Mouse (Mus musculus): ENCODE results near the gene Ucp3. TPM values are rescaled to one million over a fixed set of nuclear protein-coding genes. Genes with fewer than 3 reads are reported as not detected.

Ucp3 gene
- polyA plus RNA-seq, 1 experiment from 2014 or later = not detected

- H3K27me3 ChIP-seq (replicated peaks; ENCODE audit: control insufficient read depth, insufficient read depth, low read length) = no peaks in the 10 kb centered on the region
- no peaks in the 10 kb centered on the region for H3K36me3 ChIP-seq (ENCODE audit: control insufficient read depth, insufficient read depth, low read length)
- H3K4me3 ChIP-seq (ENCODE audit: low read depth, low read length) = no peak overlapping the region
- H3K4me1 ChIP-seq (replicated peaks; ENCODE audit: control insufficient read depth, insufficient read depth, low read length) = no peaks in the 10 kb centered on the region
- WGBS = 53% methylated on average over 3 of the region's 3 CpGs
- no peak overlapping the region for H3K27ac ChIP-seq (ENCODE audit: low read depth)
- H3K9ac ChIP-seq (ENCODE audit: low read length) = no peak overlapping the region
- ATAC-seq (replicated peaks; ENCODE audit: low FRiP score, low TSS enrichment, low read depth) (no peak), DNase-seq (ENCODE audit: low spot score) (no peak)
- H3K4me2 ChIP-seq (ENCODE audit: low read length) = no peak overlapping the region
- H3K9me3 ChIP-seq (ENCODE audit: control insufficient read depth, low read length) = no peaks in the 10 kb centered on the region
Observed at GRCm38 (mm10) chr7:100508670-100509069, 35.9 kb downstream of the Ucp3 start.

DNA sequence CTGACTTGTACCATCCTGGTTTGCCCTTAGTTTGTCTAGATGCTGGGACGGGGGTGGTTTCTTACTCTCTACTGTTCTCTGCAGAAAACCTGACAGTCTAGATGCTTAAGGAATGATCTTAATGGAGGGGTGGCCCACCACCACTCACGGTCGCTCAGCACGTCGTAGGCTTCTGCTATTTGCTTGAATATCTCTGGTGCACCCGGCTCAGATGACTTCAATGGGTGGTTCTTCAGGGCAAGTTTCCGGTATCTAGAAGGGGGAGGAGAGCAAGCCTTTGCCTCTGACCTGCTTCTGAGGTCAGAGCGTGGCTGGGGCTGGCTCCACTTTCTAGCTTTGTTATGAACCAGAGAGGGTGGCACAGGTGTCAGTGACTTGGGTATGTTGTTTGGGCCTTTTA, 38.8 kb downstream of the Ucp3 start:
- H3K27me3 ChIP-seq (replicated peaks; ENCODE audit: control insufficient read depth, insufficient read depth, low read length) = no peaks in the 10 kb centered on the region
- ATAC-seq (replicated peaks; ENCODE audit: low FRiP score, low TSS enrichment, low read depth) = no peak
- no peaks in the 10 kb centered on the region for H3K36me3 ChIP-seq (ENCODE audit: control insufficient read depth, insufficient read depth, low read length)
- DNase-seq (ENCODE audit: low spot score) = no peak
- no peaks in the 10 kb centered on the region for H3K9me3 ChIP-seq (ENCODE audit: control insufficient read depth, low read length)
- no peaks in the 10 kb centered on the region for H3K4me1 ChIP-seq (replicated peaks; ENCODE audit: control insufficient read depth, insufficient read depth, low read length)
- no peak overlapping the region for H3K27ac ChIP-seq (ENCODE audit: low read depth)
- no peak overlapping the region for H3K9ac ChIP-seq (ENCODE audit: low read length)
- no peak overlapping the region for H3K4me2 ChIP-seq (ENCODE audit: low read length)
- H3K4me3 ChIP-seq (ENCODE audit: low read depth, low read length) = no peak overlapping the region
- 72% methylated on average over 8 of the region's 8 CpGs for WGBS

DNA sequence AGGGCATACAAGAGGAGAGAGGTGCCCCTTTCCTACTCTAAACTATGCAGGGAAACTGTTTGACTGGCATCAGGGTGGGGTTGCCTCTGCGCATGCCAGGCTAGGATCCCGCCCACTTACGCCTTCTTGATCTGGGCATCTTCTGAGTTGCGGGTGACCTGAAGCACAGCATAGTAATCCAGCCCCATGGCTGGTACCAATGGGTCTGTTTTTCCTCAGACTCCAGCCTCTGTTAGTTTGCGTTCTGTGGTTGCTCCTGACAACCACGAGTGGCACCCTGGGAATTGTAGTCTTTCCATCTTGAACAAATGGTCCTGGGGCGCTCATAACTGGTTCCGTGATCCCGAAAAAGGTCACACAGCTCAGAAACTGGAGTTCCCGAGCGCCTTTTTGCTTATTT, 41.8 kb downstream of the Ucp3 start, which contains the start of gene Dnajb13:
Dnajb13 (minus strand) TSS at position 388 of the 400 bp plus-strand sequence.
- Histone ChIP-seq H3K36me3 (ENCODE audit: control insufficient read depth, insufficient read depth, low read length) (no peaks in the 10 kb centered on the region), H3K9ac (ENCODE audit: low read length) (no peak within 1 kb of the TSS), H3K27me3 (replicated peaks; ENCODE audit: control insufficient read depth, insufficient read depth, low read length) (no peaks in the 10 kb centered on the region), H3K27ac (ENCODE audit: low read depth) (no peak within 1 kb of the TSS), H3K4me2 (ENCODE audit: low read length) (no peak within 1 kb of the TSS), H3K4me3 (ENCODE audit: low read depth, low read length) (no peak within 1 kb of the TSS), H3K4me1 (replicated peaks; ENCODE audit: control insufficient read depth, insufficient read depth, low read length) (no peaks in the 10 kb centered on the region), H3K9me3 (ENCODE audit: control insufficient read depth, low read length) (no peaks in the 10 kb centered on the region)
- no peak for DNase-seq (ENCODE audit: low spot score)
- WGBS = 50% methylated on average over 11 of the region's 11 CpGs
- peak; percentile 32; the same call in 1 of the 2 replicates for ATAC-seq (replicated peaks; ENCODE audit: low FRiP score, low TSS enrichment, low read depth)

- H3K27me3 ChIP-seq (replicated peaks; ENCODE audit: control insufficient read depth, insufficient read depth, low read length) = no peaks in the 10 kb centered on the region
- no peak overlapping the region for H3K4me3 ChIP-seq (ENCODE audit: low read depth, low read length)
- no peaks in the 10 kb centered on the region for H3K9me3 ChIP-seq (ENCODE audit: control insufficient read depth, low read length)
- H3K4me2 ChIP-seq (ENCODE audit: low read length) = no peak overlapping the region
- DNase-seq (ENCODE audit: low spot score) (no peak), ATAC-seq (replicated peaks; ENCODE audit: low FRiP score, low TSS enrichment, low read depth) (peak; percentile 18; the same call in 1 of the 2 replicates)
- H3K27ac ChIP-seq (ENCODE audit: low read depth) = no peak overlapping the region
- H3K36me3 ChIP-seq (ENCODE audit: control insufficient read depth, insufficient read depth, low read length) = no peaks in the 10 kb centered on the region
- 56% methylated on average over 7 of the region's 7 CpGs for WGBS
- H3K4me1 ChIP-seq (replicated peaks; ENCODE audit: control insufficient read depth, insufficient read depth, low read length) = no peaks in the 10 kb centered on the region
- no peak overlapping the region for H3K9ac ChIP-seq (ENCODE audit: low read length)
Observed at GRCm38 (mm10) chr7:100520204-100520603, 47.4 kb downstream of the Ucp3 start.

GRCm38 (mm10) chr7:100520663-100521285, 48.0 kb downstream of the Ucp3 start:
- Histone ChIP-seq H3K9ac (ENCODE audit: low read length) (no peak overlapping the region), H3K27me3 (replicated peaks; ENCODE audit: control insufficient read depth, insufficient read depth, low read length) (no peaks in the 10 kb centered on the region), H3K36me3 (ENCODE audit: control insufficient read depth, insufficient read depth, low read length) (no peaks in the 10 kb centered on the region), H3K4me1 (replicated peaks; ENCODE audit: control insufficient read depth, insufficient read depth, low read length) (no peaks in the 10 kb centered on the region), H3K4me2 (ENCODE audit: low read length) (peak overlapping the region; percentile 18; the same call in 1 of the 2 replicates), H3K27ac (ENCODE audit: low read depth) (no peak overlapping the region), H3K9me3 (ENCODE audit: control insufficient read depth, low read length) (no peaks in the 10 kb centered on the region), H3K4me3 (ENCODE audit: low read depth, low read length) (no peak overlapping the region)
- ATAC-seq (replicated peaks; ENCODE audit: low FRiP score, low TSS enrichment, low read depth) (peak; percentile 47; the same call in 1 of the 2 replicates), DNase-seq (ENCODE audit: low spot score) (peak; percentile 95)
- 18% methylated on average over 10 of the region's 10 CpGs for WGBS

- WGBS = 75% methylated on average over 3 of the region's 3 CpGs
- no peak overlapping the region for H3K4me2 ChIP-seq (ENCODE audit: low read length)
- H3K9ac ChIP-seq (ENCODE audit: low read length) = no peak overlapping the region
- no peak overlapping the region for H3K27ac ChIP-seq (ENCODE audit: low read depth)
- H3K36me3 ChIP-seq (ENCODE audit: control insufficient read depth, insufficient read depth, low read length) = no peaks in the 10 kb centered on the region
- H3K9me3 ChIP-seq (ENCODE audit: control insufficient read depth, low read length) = no peaks in the 10 kb centered on the region
- ATAC-seq (replicated peaks; ENCODE audit: low FRiP score, low TSS enrichment, low read depth) (no peak), DNase-seq (ENCODE audit: low spot score) (no peak)
- no peaks in the 10 kb centered on the region for H3K4me1 ChIP-seq (replicated peaks; ENCODE audit: control insufficient read depth, insufficient read depth, low read length)
- H3K27me3 ChIP-seq (replicated peaks; ENCODE audit: control insufficient read depth, insufficient read depth, low read length) = no peaks in the 10 kb centered on the region
- H3K4me3 ChIP-seq (ENCODE audit: low read depth, low read length) = no peak overlapping the region
Observed at GRCm38 (mm10) chr7:100522222-100522621, 49.4 kb downstream of the Ucp3 start.

- H3K4me1 ChIP-seq (replicated peaks; ENCODE audit: control insufficient read depth, insufficient read depth, low read length) = no peaks in the 10 kb centered on the region
- no peak overlapping the region for H3K9ac ChIP-seq (ENCODE audit: low read length)
- no peaks in the 10 kb centered on the region for H3K36me3 ChIP-seq (ENCODE audit: control insufficient read depth, insufficient read depth, low read length)
- WGBS = 65% methylated on average over 8 of the region's 8 CpGs
- ATAC-seq (replicated peaks; ENCODE audit: low FRiP score, low TSS enrichment, low read depth) (no peak), DNase-seq (ENCODE audit: low spot score) (no peak)
- no peak overlapping the region for H3K27ac ChIP-seq (ENCODE audit: low read depth)
- no peaks in the 10 kb centered on the region for H3K27me3 ChIP-seq (replicated peaks; ENCODE audit: control insufficient read depth, insufficient read depth, low read length)
- no peak overlapping the region for H3K4me2 ChIP-seq (ENCODE audit: low read length)
- H3K9me3 ChIP-seq (ENCODE audit: control insufficient read depth, low read length) = no peaks in the 10 kb centered on the region
- H3K4me3 ChIP-seq (ENCODE audit: low read depth, low read length) = no peak overlapping the region
Observed at GRCm38 (mm10) chr7:100524669-100525068, 51.9 kb downstream of the Ucp3 start.

GRCm38 (mm10) chr7:100530766-100531165, 58.0 kb downstream of the Ucp3 start:
- 87% methylated on average over 5 of the region's 5 CpGs for WGBS
- Histone ChIP-seq H3K27me3 (replicated peaks; ENCODE audit: control insufficient read depth, insufficient read depth, low read length) (no peaks in the 10 kb centered on the region), H3K27ac (ENCODE audit: low read depth) (no peak overlapping the region), H3K9ac (ENCODE audit: low read length) (no peak overlapping the region), H3K4me2 (ENCODE audit: low read length) (no peak overlapping the region), H3K4me3 (ENCODE audit: low read depth, low read length) (no peak overlapping the region), H3K9me3 (ENCODE audit: control insufficient read depth, low read length) (no peaks in the 10 kb centered on the region), H3K4me1 (replicated peaks; ENCODE audit: control insufficient read depth, insufficient read depth, low read length) (peaks cover 6% of the 10 kb centered on the region), H3K36me3 (ENCODE audit: control insufficient read depth, insufficient read depth, low read length) (no peaks in the 10 kb centered on the region)
- DNase-seq (ENCODE audit: low spot score) (no peak), ATAC-seq (replicated peaks; ENCODE audit: low FRiP score, low TSS enrichment, low read depth) (no peak)

GRCm38 (mm10) chr7:100533503-100533902, 60.7 kb downstream of the Ucp3 start:
- WGBS = 25% methylated on average over 2 of the region's 2 CpGs
- peaks cover 6% of the 10 kb centered on the region for H3K4me1 ChIP-seq (replicated peaks; ENCODE audit: control insufficient read depth, insufficient read depth, low read length)
- H3K27me3 ChIP-seq (replicated peaks; ENCODE audit: control insufficient read depth, insufficient read depth, low read length) = no peaks in the 10 kb centered on the region
- no peak overlapping the region for H3K4me3 ChIP-seq (ENCODE audit: low read depth, low read length)
- no peaks in the 10 kb centered on the region for H3K36me3 ChIP-seq (ENCODE audit: control insufficient read depth, insufficient read depth, low read length)
- no peaks in the 10 kb centered on the region for H3K9me3 ChIP-seq (ENCODE audit: control insufficient read depth, low read length)
- no peak overlapping the region for H3K4me2 ChIP-seq (ENCODE audit: low read length)
- 0 out of 2 replicates have a peak overlapping the region, but pooled peaks have one; percentile 47 for H3K27ac ChIP-seq (ENCODE audit: low read depth)
- ATAC-seq (replicated peaks; ENCODE audit: low FRiP score, low TSS enrichment, low read depth) = no peak
- no peak overlapping the region for H3K9ac ChIP-seq (ENCODE audit: low read length)
- DNase-seq (ENCODE audit: low spot score) = no peak

Measured in intestine, embryonic 14.5 days (tissue).